Mouse (Mus musculus): ENCODE data around the gene Ush1g.

DNA sequence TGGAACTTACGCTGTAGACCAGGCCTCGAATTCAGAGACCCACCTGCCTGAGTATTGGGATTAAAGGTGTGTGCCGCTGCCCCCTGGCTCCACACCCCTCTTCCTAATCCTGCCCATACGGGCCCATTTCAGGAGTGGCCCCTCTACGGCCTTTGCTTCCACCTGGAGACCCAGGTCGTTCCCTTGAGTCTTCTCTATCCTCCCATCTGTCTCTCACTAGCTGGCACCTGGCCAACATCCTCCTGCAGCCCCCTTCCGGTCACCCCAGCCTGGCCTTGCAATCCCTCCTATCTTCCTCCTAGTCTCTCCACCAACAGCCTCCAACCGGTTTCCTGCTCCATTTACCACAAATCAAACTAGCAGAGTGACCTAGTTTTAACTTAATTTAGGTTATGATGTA, 32.0 kb downstream of the Ush1g start:
- TF ChIP-seq CTCF (IDR thresholded peaks at IDR 0.05 in 2 of 3, conservative IDR thresholded peaks at IDR 0.05 in 1 of 3; ENCODE audit: control insufficient read depth in 1 of 3, insufficient read depth in 1 of 3, low read depth in 2 of 3, low read length in 3 of 3, poor library complexity in 1 of 3, severe bottlenecking in 1 of 3), result no peak
- TF ChIP-seq POLR2A (IDR thresholded peaks at IDR 0.05; ENCODE audit: control insufficient read depth in 1 of 2, insufficient read depth in 1 of 2, low read depth in 1 of 2, low read length in 2 of 2, poor library complexity in 1 of 2), result no peak
- no peak for TF ChIP-seq SIN3A (IDR thresholded peaks at IDR 0.05; ENCODE audit: low read length)
- TF ChIP-seq NELFE (IDR thresholded peaks at IDR 0.05; ENCODE audit: low read depth, low read length), result no peak
- TF ChIP-seq POLR2AphosphoS5 (IDR thresholded peaks at IDR 0.05; ENCODE audit: borderline replicate concordance, low read depth, low read length), result no peak
- no peak for TF ChIP-seq CHD2 (IDR thresholded peaks at IDR 0.05; ENCODE audit: low read length)
- no peak for TF ChIP-seq MYC (IDR thresholded peaks at IDR 0.05; ENCODE audit: low read depth, low read length)
- no peak for TF ChIP-seq USF1 (IDR thresholded peaks at IDR 0.05; ENCODE audit: low read depth, low read length)
- no peak for TF ChIP-seq HCFC1 (IDR thresholded peaks at IDR 0.05; ENCODE audit: low read depth, low read length)
- TF ChIP-seq EP300 (IDR thresholded peaks at IDR 0.05; ENCODE audit: low read depth in 1 of 2, low read length in 2 of 2), result no peak
- TF ChIP-seq MXI1 (IDR thresholded peaks at IDR 0.05; ENCODE audit: low read depth, low read length), result no peak
- TF ChIP-seq TCF12 (IDR thresholded peaks at IDR 0.05; ENCODE audit: low read depth, low read length), result no peak

Measured in MEL (cell line).